Mouse (Mus musculus): ENCODE measurements around the gene C330007P06Rik. TPM values are rescaled to one million over a fixed set of nuclear protein-coding genes. Genes with fewer than 3 reads are reported as not detected.

Gene C330007P06Rik
- 40.2 to 47.0 TPM (median 43.4 TPM) in 4 replicates for total RNA-seq (2023; ENCODE audit: inconsistent age)

DNA sequence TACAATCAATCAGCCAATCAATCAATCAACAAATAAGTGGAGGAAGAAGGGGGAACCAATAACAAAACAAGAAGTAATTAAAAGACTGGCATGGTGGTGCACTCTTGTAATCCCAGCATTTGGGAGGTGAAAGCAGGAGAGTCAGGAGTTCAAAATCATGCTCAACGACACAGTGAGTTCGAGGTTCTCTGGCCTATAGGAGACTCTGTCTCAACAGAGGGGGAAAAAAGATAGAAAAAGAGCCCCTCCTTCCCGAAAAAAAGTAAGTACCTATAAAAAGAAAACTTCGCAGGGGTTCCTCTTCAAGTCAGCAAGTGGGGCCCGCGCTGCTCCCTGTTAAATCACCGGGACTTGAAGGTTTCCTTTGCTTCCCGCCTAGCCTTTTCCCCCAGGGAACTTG, at the start of gene C330007P06Rik, which contains the start of gene Ube2a:
Gene C330007P06Rik, minus strand, starts transcription at position 347 of the 400 bp plus-strand sequence.
Gene Ube2a, plus strand, starts transcription at position 136 of the 400 bp plus-strand sequence.

DNA sequence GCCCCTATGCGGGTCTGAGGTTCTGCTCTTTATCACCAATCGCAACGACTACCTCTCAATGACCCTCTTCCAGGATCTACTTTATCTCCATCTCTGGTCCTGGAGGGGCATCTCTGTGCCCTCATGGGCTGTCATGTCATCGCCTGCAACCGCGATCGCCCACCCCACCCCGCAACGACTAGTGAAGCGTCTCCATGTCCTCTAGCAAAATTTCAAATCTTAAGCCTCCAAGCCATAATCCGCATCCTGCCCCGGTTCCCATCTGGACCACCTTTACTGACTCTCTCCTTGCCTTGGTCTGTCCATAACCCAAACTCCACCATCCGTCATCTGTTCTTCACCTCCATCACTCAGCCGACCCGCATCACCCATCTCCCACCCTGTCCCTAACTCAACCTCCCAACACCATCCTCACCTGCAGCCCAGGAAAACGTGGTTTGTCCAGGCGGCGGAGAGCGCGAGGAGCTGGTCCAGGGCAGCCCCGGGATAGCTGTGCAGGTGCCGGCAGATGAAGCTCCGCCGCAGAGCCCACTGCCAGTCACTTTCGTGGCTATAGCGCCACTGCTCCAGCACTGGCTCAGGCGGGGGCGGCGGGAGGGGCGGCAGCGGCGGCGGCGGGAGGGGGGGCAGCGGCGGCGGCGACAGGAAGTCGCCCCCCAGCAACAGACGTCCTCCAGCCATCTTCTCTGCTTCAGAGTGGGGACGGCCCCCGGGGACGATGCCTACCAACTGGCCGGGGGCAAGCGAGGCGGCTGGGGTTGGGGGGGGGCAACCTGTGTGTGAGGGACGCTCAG, 28.6 kb upstream of the C330007P06Rik start, which contains the start of gene Nkrf:
Gene Nkrf, minus strand, starts transcription at position 579 of the 794 bp plus-strand sequence.

DNA sequence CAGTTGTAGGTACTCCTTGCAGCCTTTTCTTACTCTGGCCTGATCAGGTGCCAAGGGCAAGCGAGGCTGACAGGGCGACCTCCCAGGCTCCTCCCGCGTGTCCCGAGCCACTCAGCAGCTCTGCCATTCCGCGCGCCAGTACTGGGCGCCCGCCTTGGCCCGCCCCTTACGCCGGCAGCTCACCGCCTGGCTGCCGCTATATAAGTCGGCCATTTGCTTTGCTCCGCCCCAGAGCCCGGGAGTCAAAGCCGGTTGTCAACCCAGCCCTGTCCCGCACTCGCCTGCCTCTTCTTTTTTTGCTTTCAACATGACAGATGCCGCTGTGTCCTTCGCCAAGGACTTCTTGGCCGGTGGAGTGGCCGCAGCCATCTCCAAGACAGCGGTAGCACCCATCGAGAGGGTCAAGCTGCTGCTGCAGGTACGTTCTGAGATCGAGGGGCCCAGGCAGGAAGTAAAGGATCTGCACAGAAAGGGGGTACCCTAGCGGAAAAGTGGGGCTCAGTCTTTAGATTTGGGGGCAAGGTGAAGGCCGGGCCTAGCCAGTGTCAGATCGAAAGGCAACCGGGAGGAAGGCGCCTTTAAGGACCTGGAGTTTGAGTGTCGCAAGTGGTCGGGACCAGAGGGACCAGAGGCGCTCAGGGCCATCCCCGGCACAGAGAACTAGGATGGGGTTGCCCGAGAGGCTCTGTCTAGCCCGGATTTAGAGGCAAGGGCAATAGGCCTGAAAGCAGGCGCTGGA, 78.3 kb downstream of the C330007P06Rik start, which contains the start of gene Slc25a5:
Gene Slc25a5, plus strand, starts transcription at position 228 of the 739 bp plus-strand sequence.

Other genes with a start within 250 kb of the C330007P06Rik start
- gene Akap17b, start 228.7 kb downstream of the C330007P06Rik start, total RNA-seq (2023; ENCODE audit: inconsistent age), result 3.1 to 4.1 TPM (median 3.9 TPM) in 4 replicates
- gene Slc25a43, start 130.5 kb downstream of the C330007P06Rik start, total RNA-seq (2023; ENCODE audit: inconsistent age), result 0.83 to 1.3 TPM (median 1.2 TPM) in 4 replicates
- 344 to 364 TPM (median 351 TPM) in 4 replicates for gene Slc25a5, start 78.5 kb downstream of the C330007P06Rik start, total RNA-seq (2023; ENCODE audit: inconsistent age)
- 65.8 to 83.1 TPM (median 73.8 TPM) in 4 replicates for gene Ube2a, start 211 bp downstream of the C330007P06Rik start, total RNA-seq (2023; ENCODE audit: inconsistent age)
- 11.7 to 12.9 TPM (median 12.1 TPM) in 4 replicates for gene Nkrf, start 28.8 kb upstream of the C330007P06Rik start, total RNA-seq (2023; ENCODE audit: inconsistent age)
- 103 to 126 TPM (median 116 TPM) in 4 replicates for gene Sept6, start 117.7 kb upstream of the C330007P06Rik start, total RNA-seq (2023; ENCODE audit: inconsistent age)
- gene Sowahd, start 174.7 kb upstream of the C330007P06Rik start, total RNA-seq (2023; ENCODE audit: inconsistent age), result not detected in 4 replicates
- gene Rpl39, start 211.3 kb upstream of the C330007P06Rik start, total RNA-seq (2023; ENCODE audit: inconsistent age), result 1,363 to 1,422 TPM (median 1,391 TPM) in 4 replicates
- gene Upf3b, start 236.2 kb upstream of the C330007P06Rik start, total RNA-seq (2023; ENCODE audit: inconsistent age), result 46.3 to 51.6 TPM (median 49.7 TPM) in 4 replicates